22 mouse cellular contexts compared by ENCODE assay signal in the genomic region with DNA sequence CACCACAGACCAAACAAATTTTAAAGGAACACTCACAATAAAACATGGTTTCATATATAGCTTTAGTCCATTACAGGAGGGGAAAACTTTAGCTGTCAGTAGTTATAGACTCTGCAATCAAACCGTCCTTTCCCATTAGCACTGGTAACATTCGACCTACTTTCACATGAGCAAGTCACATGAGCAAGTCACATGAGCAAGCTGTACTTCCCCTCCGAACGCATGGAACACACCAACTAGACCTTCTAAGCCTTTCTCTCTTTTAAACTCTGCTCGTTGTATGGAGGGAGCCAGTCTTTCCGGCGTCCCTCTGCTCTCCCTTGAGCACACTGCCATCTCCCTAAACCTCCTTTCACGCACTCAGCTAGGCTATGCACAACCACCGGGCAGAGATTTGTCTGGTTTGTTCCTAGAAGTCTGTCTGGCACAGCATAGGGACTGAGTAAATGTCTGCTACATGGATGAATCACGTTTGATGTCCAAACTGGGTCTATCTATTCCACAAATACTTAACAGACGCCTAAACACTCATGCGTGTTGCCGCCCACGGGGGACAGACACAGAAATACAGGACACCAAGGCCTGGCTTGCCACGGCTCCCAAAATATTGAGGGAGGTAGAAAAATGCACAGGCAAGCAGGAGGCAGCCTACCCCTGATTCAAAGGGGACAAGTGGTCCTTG. TPM values are rescaled to one million over a fixed set of nuclear protein-coding genes. Genes with fewer than 3 reads are reported as not detected.
DNase-seq lines count a peak whose midpoint lies in the region; ATAC-seq and TF ChIP-seq lines count a peak whose summit lies in the region.
"Had no signal": no experiment of that assay in that cellular context is flagged by ENCODE, and none has a peak within 500 bp of the region (broad histone marks: within the 10 kb centered on the region; RNA-seq: fewer than 3 reads in every experiment).

No protein-coding gene starts in this region.

- H3K4me3 ChIP-seq in testis, adult 2 months (ENCODE audit: control insufficient read depth, low read depth, low read length), result peak overlapping the region; percentile 11
- H3K4me3 ChIP-seq in bone marrow macrophage, adult 2 months (ENCODE audit: insufficient read depth, low read length), result no peak overlapping the region
- H3K4me3 ChIP-seq in hindbrain, embryonic 13.5 days, result no peak overlapping the region
- H3K4me3 ChIP-seq: embryonic facial prominence, embryonic 10.5 days; forebrain, embryonic 15.5 days; heart, adult 2 months; hindbrain, embryonic 12.5 days; limb, embryonic 12.5 days; liver, embryonic 13.5 days; midbrain, embryonic 15.5 days; neural tube, embryonic 12.5 days had no signal

- TF ChIP-seq CTCF in testis, adult 2 months (IDR thresholded peaks at IDR 0.05; ENCODE audit: control insufficient read depth, insufficient read depth, insufficient replicate concordance, low read depth, low read length), result no peak
- TF ChIP-seq CTCF in bone marrow macrophage, adult 2 months (IDR thresholded peaks at IDR 0.05; ENCODE audit: low read depth, low read length), result no peak

- WGBS in hindbrain, embryonic 13.5 days, result 91% methylated on average over 15 of the region's 15 CpGs

- H3K4me1 ChIP-seq in testis, adult 2 months (ENCODE audit: control insufficient read depth, insufficient read depth, low read length), result peaks cover 11% of the 10 kb centered on the region
- H3K4me1 ChIP-seq in bone marrow macrophage, adult 2 months (ENCODE audit: control insufficient read depth, insufficient read depth, low read length), result peaks cover 13% of the 10 kb centered on the region
- H3K4me1 ChIP-seq in hindbrain, embryonic 13.5 days (replicated peaks), result peaks cover 7% of the 10 kb centered on the region; the same call in 1 of the 2 replicates
- H3K4me1 ChIP-seq: forebrain, embryonic 15.5 days; neural tube, embryonic 12.5 days had no signal

- H3K27me3 ChIP-seq in testis, adult 2 months (ENCODE audit: control insufficient read depth, insufficient read depth, low read length), result no peaks in the 10 kb centered on the region
- no peaks in the 10 kb centered on the region for H3K27me3 ChIP-seq in hindbrain, embryonic 13.5 days
- H3K27me3 ChIP-seq: forebrain, embryonic 15.5 days; hindbrain, embryonic 12.5 days; limb, embryonic 12.5 days; liver, embryonic 13.5 days; midbrain, embryonic 15.5 days; neural tube, embryonic 12.5 days had no signal

- no peak overlapping the region for H3K4me2 ChIP-seq in hindbrain, embryonic 13.5 days
- H3K4me2 ChIP-seq: forebrain, embryonic 15.5 days; hindbrain, embryonic 12.5 days; limb, embryonic 12.5 days; liver, embryonic 13.5 days; lung, embryonic 14.5 days; midbrain, embryonic 15.5 days; neural tube, embryonic 12.5 days had no signal

- no peak for TF ChIP-seq POLR2A in testis, adult 2 months (IDR thresholded peaks at IDR 0.05; ENCODE audit: control insufficient read depth, low read depth, low read length)
- no peak for TF ChIP-seq POLR2A in bone marrow macrophage, adult 2 months (IDR thresholded peaks at IDR 0.05; ENCODE audit: borderline replicate concordance, low read depth, low read length)

- H3K27ac ChIP-seq in testis, adult 2 months (ENCODE audit: control insufficient read depth, insufficient read depth, low read depth, low read length), result no peak overlapping the region
- H3K27ac ChIP-seq in bone marrow macrophage, adult 2 months (ENCODE audit: insufficient read depth, low read depth, low read length), result 0 out of 2 replicates have a peak overlapping the region, but pooled peaks have one; percentile 3
- no peak overlapping the region for H3K27ac ChIP-seq in hindbrain, embryonic 13.5 days
- H3K27ac ChIP-seq: embryonic facial prominence, embryonic 10.5 days; heart, adult 2 months; hindbrain, embryonic 12.5 days; kidney, postnatal 0 days; limb, embryonic 12.5 days; liver, embryonic 13.5 days; midbrain, embryonic 15.5 days; neural tube, embryonic 12.5 days had no signal

- no peak overlapping the region for H3K9ac ChIP-seq in hindbrain, embryonic 13.5 days
- H3K9ac ChIP-seq: forebrain, embryonic 15.5 days; hindbrain, embryonic 12.5 days; limb, embryonic 12.5 days; liver, embryonic 13.5 days; lung, embryonic 14.5 days; midbrain, embryonic 15.5 days; neural tube, embryonic 12.5 days had no signal

- peak; percentile 73 for ATAC-seq in frontal cortex, adult (ENCODE audit: low TSS enrichment)
- no peak for ATAC-seq in hindbrain, embryonic 13.5 days (ENCODE audit: low FRiP score)
- ATAC-seq: forebrain, embryonic 15.5 days; midbrain, embryonic 15.5 days had no signal

- no peaks in the 10 kb centered on the region for H3K36me3 ChIP-seq in testis, adult 2 months (ENCODE audit: control insufficient read depth, insufficient read depth, low read length)
- peaks cover 88% of the 10 kb centered on the region for H3K36me3 ChIP-seq in hindbrain, embryonic 13.5 days

- no peak for DNase-seq in frontal cortex, postnatal 25 days (ENCODE audit: low spot score in 2 of 2)
- no peak for DNase-seq in testis, postnatal 10 days (ENCODE audit: low spot score)
- no peak for DNase-seq in lung, postnatal 36 days
- no peak for DNase-seq in layer of hippocampus, postnatal 25 days (ENCODE audit: extremely low spot score in 1 of 2, low spot score in 1 of 2)
- DNase-seq: cerebellum, adult 9-10 months; gastrocnemius, postnatal 25 days; heart, adult 2 months; kidney, adult 2 months; liver, embryonic 13.5 days; lung, embryonic 14.5 days; thymus, postnatal 25 days had no signal

- no peaks in the 10 kb centered on the region for H3K9me3 ChIP-seq in hindbrain, embryonic 13.5 days
- H3K9me3 ChIP-seq: embryonic facial prominence, embryonic 10.5 days; forebrain, embryonic 15.5 days; hindbrain, embryonic 12.5 days; limb, embryonic 12.5 days; liver, embryonic 13.5 days; midbrain, embryonic 15.5 days; neural tube, embryonic 12.5 days had no signal

RNA-seq across cellular contexts. Expression of gene Zfp362, which starts 20.8 kb away (rescaled TPM):
- 16.0 and 16.5 TPM in 2 replicates for polyA plus RNA-seq in testis, adult 2 months (2012; rRNA removed)
- 17.6 and 21.3 TPM in 2 replicates for polyA plus RNA-seq in bone marrow macrophage, adult 2 months (2012; ENCODE audit: insufficient read depth, insufficient read length, missing spikeins)
- total RNA-seq in layer of hippocampus, postnatal 25 days (2021), result 10 to 100 TPM; 24.7 to 33.8 TPM
- polyA plus RNA-seq in hindbrain, embryonic 13.5 days (2015; fragmentation: Nextera tagmentation; extraction: Ambion mirVana), result 36.9 and 39.0 TPM in 2 replicates

RNA-seq across cellular contexts. Expression of gene A3galt2, which starts 29.9 kb away (rescaled TPM):
- 0.06 and 0.07 TPM in 2 replicates for polyA plus RNA-seq in testis, adult 2 months (2012; rRNA removed)
- polyA plus RNA-seq in bone marrow macrophage, adult 2 months (2012; ENCODE audit: insufficient read depth, insufficient read length, missing spikeins), result 0.16 TPM in 1 of 2 replicates, not detected in the other
- total RNA-seq in layer of hippocampus, postnatal 25 days (2021), result under 1 TPM; 0.12 to 0.14 TPM
- 0.38 and 0.53 TPM in 2 replicates for polyA plus RNA-seq in hindbrain, embryonic 13.5 days (2015; fragmentation: Nextera tagmentation; extraction: Ambion mirVana)
- polyA plus RNA-seq: liver, embryonic 13.5 days had no signal
